Mouse (Mus musculus) T-helper 17 cell (primary cell): ENCODE data around the gene Polk.

Source experiments
- in situ Hi-C, 2 experiments: fragments of 300-600 bp; cut with MboI, MseI; formaldehyde crosslinking; loops; 1 replicate in 1 of 2; 2 replicates in 1 of 2; pipeline ENCODE4 v1.15.1; 2025; ENCODE audit warnings: high pct_unique_total_duplicates in 2 of 2

The Polk gene

DNA sequence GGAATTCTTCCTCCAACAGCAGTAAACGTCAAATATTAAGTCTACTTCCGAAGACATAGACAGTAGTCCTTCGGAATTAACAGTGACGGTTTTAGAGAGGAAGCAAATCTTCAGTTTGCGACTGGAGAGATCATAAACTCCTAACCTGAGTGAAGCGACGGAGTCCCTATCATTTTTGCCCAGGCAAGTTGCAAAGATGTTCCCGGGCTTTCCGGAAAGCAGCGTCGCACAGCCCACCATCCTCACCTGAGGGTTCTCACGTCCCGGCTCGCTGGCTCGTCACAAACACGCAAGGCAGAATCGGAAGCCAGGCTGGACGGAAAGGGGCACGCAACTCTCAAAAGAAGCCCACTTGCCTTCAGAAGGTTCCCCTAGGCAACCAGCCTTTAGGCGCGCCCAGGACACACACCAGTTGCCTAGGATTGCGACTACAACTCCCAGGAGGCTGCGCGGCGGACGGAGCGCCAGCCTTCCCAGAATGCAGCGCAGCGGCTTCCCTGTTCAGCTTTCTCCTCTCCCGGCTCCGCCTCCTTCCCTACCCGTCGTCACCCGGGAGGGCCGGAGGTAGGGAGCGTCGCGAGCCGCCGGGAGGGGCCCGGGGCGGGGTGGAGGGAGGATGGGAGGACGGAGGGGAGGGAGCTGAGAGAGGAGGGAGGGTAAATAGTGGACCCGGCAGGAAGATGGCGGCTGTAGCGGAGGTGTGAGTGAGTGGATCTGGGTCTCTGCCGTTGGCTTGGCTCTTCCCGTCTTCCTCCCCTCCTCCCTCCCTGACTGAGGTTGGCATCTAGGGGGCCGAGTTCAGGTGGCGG, at the start of gene Polk, which contains the start of gene Col4a3bp:
TSS of gene Polk (minus strand) at position 499 of the 809 bp plus-strand sequence.
TSS of gene Col4a3bp (plus strand) at position 538 of the 809 bp plus-strand sequence.
- in situ Hi-C loops: loop anchor here in 1 of 2 experiments (25.0 kb wide), 1 partner anchor 1555 kb away; the partner anchor contains the start of gene Wdr41

DNA sequence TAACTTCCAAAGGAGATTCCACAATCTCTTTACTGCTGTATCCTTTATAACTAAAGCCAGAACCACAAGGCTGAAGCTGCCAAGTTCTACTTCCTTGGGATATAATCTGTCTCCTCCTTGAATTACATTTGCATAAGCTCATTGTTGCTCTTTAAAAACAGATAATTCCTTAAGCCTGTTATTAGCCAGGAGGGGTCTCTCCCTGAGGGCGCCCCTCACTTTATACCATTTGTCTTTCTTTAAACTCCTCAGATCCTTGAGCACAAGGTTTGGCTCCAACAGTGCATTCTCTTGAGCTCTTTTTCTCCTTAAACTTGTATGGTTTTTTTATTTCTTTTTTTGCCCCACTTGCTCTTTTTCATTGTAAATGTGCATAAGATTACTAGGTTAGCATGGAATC, 46.3 kb upstream of the Polk start:
- in situ Hi-C loops: loop anchor here in 1 of 2 experiments (25.0 kb wide), 1 partner anchor 551 kb away; no protein-coding TSS in a partner anchor

GRCm38 (mm10) chr13:96586540-96586939, 44.2 kb upstream of the Polk start:
- in situ Hi-C loops: loop anchor here in 1 of 2 experiments (25.0 kb wide), 1 partner anchor 549 kb away; no protein-coding TSS in a partner anchor

DNA sequence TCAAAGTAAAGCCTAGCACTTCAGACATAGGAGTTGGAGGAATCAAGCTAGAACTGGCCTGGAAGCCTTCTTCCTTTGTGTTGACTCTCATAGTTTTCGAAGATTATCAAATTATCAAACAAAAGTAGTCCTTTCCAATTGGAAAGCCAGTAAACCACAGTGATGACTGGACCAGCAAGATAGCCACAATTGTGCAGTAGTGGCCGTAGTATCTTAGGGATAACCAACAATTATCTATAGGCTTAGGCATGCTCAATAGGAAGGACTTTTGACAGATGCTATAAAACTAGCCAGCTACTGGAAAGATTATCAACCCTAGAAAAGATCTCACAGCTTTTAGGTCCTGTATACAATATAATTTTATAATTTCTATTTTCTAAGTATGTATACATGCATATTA, 41.8 kb upstream of the Polk start:
- in situ Hi-C loops: loop anchor here in 1 of 2 experiments (25.0 kb wide), 1 partner anchor 547 kb away; no protein-coding TSS in a partner anchor

GRCm38 (mm10) chr13:96579979-96580378, 37.6 kb upstream of the Polk start:
- in situ Hi-C loops: loop anchor here in 1 of 2 experiments (25.0 kb wide), 1 partner anchor 543 kb away; no protein-coding TSS in a partner anchor

- in situ Hi-C loops: loop anchor here in 1 of 2 experiments (25.0 kb wide), 1 partner anchor 542 kb away; no protein-coding TSS in a partner anchor
Observed at GRCm38 (mm10) chr13:96579104-96579503, 36.7 kb upstream of the Polk start.

GRCm38 (mm10) chr13:96574170-96574569, 31.8 kb upstream of the Polk start:
- in situ Hi-C loops: no loop called here

DNA sequence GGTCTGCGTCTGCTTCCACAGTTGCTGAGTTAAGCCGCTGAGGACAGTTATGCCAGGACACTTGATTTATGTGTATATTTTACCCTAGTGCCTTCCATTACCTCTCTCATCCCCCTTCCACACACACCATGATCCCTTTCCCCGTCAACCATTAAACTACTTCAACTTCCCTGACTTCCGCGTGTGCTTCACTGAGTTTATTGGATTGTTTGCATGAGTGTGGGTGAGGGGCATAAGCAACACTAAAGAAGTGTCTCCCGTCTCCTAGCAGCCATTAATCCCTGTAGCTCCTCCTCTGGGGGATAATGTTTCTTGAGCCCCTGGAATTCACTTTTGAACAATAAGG, 28.6 kb upstream of the Polk start:
- in situ Hi-C loops: no loop called here

GRCm38 (mm10) chr13:96570313-96571015, 28.1 kb upstream of the Polk start:
- in situ Hi-C loops: no loop called here

GRCm38 (mm10) chr13:96567977-96568376, 25.6 kb upstream of the Polk start:
- in situ Hi-C loops: no loop called here

GRCm38 (mm10) chr13:96555099-96555498, 12.7 kb upstream of the Polk start:
- in situ Hi-C loops: no loop called here

GRCm38 (mm10) chr13:96547941-96548340, 5.6 kb upstream of the Polk start:
- in situ Hi-C loops: loop anchor here in 1 of 2 experiments (25.0 kb wide), 1 partner anchor 1561 kb away; the partner anchor contains the start of gene Wdr41

DNA sequence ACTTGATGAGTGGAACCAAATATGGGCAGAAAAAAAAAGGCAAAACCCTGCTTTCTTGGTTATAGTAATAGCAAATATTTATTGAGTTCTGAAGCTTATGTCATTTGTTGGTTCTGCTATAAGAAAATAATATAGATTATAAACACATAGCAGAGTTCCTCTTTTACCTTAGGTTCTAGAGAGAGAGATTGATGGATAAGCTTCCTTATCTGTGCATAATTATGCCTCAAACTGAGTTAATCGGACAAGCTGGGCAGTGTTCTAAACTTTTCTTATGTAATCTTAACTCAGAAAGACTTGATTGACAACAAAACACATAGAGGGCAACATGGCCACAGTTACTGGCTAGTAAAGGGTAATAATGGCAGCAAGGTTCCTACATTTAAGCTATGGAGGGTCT, 4.9 kb upstream of the Polk start:
- in situ Hi-C loops: loop anchor here in 1 of 2 experiments (25.0 kb wide), 1 partner anchor 1560 kb away; the partner anchor contains the start of gene Wdr41

DNA sequence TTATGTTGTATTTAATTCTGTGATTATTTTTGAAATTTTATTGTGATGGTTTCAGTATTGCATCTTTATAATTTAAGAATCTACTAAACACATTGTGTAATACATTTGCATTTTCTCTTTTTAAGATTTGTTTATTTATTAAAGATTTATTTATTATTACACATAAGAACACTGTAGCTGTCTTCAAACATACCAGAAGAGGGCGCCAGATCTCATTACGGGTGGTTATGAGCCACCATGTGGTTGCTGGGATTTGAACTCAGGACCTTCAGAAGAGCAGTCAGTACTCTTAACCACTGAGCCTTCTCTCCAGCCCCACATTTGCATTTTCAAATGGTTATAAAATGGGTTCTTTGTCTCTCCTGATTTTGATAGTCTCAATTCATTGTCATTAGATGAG, 2.1 kb upstream of the Polk start:
- in situ Hi-C loops: loop anchor here in 1 of 2 experiments (25.0 kb wide), 1 partner anchor 1557 kb away; the partner anchor contains the start of gene Wdr41

DNA sequence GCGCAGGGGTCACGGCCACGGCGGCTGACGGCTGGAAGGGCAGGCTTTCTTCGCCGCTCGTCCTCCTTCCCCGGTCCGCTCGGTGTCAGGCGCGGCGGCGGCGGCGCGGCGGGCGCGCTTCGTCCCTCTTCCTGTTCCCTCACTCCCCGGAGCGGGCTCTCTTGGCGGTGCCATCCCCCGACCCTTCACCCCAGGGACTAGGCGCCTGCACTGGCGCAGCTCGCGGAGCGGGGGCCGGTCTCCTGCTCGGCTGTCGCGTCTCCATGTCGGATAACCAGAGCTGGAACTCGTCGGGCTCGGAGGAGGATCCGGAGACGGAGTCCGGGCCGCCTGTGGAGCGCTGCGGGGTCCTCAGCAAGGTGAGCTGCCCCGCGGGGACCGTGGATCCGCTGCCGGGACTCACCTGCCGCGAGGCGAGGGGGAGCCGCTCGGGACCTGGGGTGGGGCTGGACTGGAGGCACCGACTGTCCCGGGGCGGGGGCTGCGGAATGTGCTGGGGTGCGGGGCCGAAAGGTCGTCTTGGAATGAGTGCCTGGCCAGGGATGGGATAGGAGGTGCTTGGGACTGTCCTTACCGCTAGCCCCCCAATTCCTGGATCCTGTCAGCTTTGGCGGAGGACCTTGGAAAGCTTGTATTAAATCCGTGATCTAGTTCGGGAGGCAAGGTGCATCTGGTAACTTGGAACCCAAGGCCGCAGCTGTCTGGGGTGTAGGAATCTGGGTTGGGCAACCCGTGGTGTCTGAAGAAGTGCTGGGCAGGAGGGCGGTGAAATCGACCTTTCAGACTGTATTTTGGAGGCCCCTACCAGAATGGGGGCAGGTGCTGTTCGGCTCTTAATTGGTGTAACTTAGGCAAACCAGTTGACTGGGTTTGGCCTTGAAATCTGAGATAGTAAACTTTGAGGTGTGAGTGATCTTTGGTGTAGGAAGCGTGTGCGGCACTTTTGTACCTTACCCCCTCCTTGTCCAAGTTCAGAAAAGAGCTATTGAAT, 817 bp upstream of the Polk start:
- in situ Hi-C loops: loop anchor here in 1 of 2 experiments (25.0 kb wide), 1 partner anchor 1556 kb away; the partner anchor contains the start of gene Wdr41

GRCm38 (mm10) chr13:96541381-96541780, 998 bp downstream of the Polk start:
- in situ Hi-C loops: loop anchor here in 1 of 2 experiments (25.0 kb wide), 1 partner anchor 1554 kb away; the partner anchor contains the start of gene Wdr41

DNA sequence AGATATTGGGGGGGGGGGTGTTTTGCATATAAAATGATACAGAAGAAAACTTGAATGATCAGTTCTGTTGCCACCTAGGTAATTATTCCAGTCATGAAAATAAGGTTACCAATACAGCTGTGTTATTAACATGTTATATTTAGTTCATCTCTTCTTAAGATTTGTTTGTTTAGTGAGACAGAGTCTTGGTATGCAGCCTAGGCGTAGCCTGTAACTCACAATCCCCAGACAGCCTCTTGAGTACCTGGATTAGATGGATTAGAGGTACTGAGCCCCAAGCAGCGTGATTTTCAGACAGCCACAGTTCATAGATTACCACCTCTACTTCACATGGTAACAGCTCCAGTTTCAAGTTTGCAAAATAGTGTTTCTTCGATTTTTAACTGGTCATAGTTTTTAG, 4.3 kb downstream of the Polk start:
- in situ Hi-C loops: loop anchor here in 1 of 2 experiments (25.0 kb wide), 1 partner anchor 1551 kb away; the partner anchor contains the start of gene Wdr41

GRCm38 (mm10) chr13:96536821-96537572, 5.4 kb downstream of the Polk start:
- in situ Hi-C loops: loop anchor here in 1 of 2 experiments (25.0 kb wide), 1 partner anchor 1550 kb away; the partner anchor contains the start of gene Wdr41

DNA sequence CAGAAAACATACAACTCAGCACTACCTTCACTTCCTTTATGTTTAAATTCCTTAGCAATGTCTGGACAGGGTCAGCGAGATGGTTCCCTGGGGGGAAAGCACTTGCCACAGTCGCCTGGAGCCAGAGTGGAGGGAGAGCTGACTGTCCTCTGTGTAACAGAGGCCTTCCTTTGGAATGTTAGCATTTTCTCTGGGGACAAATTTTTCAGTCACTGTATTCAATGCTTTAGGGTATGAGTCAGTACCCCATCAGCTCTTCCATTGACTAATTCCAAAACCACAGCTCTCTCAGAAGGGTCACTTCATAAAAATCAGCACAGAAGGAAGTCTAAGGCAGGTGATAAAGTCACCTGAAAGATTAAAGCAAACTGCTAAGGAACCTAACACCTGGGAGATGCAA, 8.6 kb downstream of the Polk start:
- in situ Hi-C loops: loop anchor here in 1 of 2 experiments (25.0 kb wide), 1 partner anchor 1546 kb away; the partner anchor contains the start of gene Wdr41
